Mouse (Mus musculus) G1E (cell line): ENCODE results near the gene Sh2d7.
"Not testable (repeated sequence)": the region's sequence is repeated elsewhere in the genome, so short reads cannot be mapped to it uniquely, and the experiment has no call there.

Experiments
- CTCF ChIP-seq: IDR thresholded peaks from 2 replicates; pipeline ENCODE4 v1.5.1; 2012; ENCODE audit warnings: low read depth, low read length, inconsistent platforms, mixed read lengths
- GATA1 ChIP-seq: IDR thresholded peaks from 2 replicates; pipeline ENCODE4 v1.6.1; 2012; ENCODE audit warnings: borderline replicate concordance, low read length, inconsistent platforms, mixed read lengths
- GATA2 ChIP-seq: IDR thresholded peaks from 2 replicates; pipeline ENCODE4 v1.6.1; 2012; ENCODE audit warnings: low read depth, low read length, inconsistent platforms, borderline replicate concordance
- POLR2AphosphoS5 ChIP-seq: IDR thresholded peaks from 2 replicates; pipeline ENCODE4 v1.6.1; 2012; ENCODE audit warnings: low read depth, low read length, inconsistent platforms; ENCODE audit not compliant: insufficient replicate concordance
- TAL1 ChIP-seq: conservative IDR thresholded peaks from 2 replicates; pipeline ENCODE4 v1.6.1; 2012; ENCODE audit warnings: low read depth, low read length, inconsistent platforms, mixed read lengths

DNA sequence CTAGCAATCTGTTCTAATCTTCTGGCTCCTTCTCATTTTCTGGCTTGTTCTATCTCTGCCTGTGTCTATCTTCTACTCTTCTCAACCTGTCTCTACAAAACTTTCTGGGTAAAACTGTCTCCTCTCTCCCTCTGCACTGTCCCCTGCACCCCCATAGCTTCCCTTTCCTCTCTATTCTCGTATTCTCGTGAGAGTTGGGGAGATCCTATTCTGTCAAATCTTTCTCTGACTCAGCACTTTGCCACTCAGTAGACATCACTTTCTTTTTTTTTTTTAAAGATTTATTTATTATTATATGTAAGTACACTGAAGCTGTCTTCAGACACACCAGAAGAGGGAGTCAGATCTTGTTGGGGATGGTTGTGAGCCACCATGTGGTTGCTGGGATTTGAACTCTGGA is 45.3 kb downstream of the Sh2d7 start:
- not testable (repeated sequence) for TF ChIP-seq CTCF, GATA2, TAL1, GATA1, POLR2AphosphoS5
